Mouse (Mus musculus) C2C12 (cell line): ENCODE measurements at regions not wholly inside any gene's neighbourhood (a gene's known extent, or its start where the extent isn't known, plus 50 kb on each side); places are given as distances from the start of the nearest gene placed in this dataset.

Source experiments
- CEBPB ChIP-seq: IDR thresholded peaks from one replicate; pipeline ENCODE4 v1.6.1; 2011; ENCODE audit warnings: low read depth, mild to moderate bottlenecking, control low read depth, moderate library complexity
- CTCF ChIP-seq: IDR thresholded peaks from one replicate; pipeline ENCODE4 v1.5.1; 2011; ENCODE audit not compliant: control insufficient read depth, insufficient read depth, insufficient read length
- MAX ChIP-seq: IDR thresholded peaks from one replicate; pipeline ENCODE4 v1.6.1; 2011; ENCODE audit warnings: mild to moderate bottlenecking, control low read depth
- MYOD1 ChIP-seq: IDR thresholded peaks from one replicate; pipeline ENCODE4 v1.6.1; 2011; ENCODE audit warnings: low read depth; ENCODE audit not compliant: control insufficient read depth, insufficient read length
- USF1 ChIP-seq: IDR thresholded peaks from one replicate; pipeline ENCODE4 v1.6.1; 2011; ENCODE audit warnings: low read depth, mild to moderate bottlenecking, control low read depth, moderate library complexity

GRCm38 (mm10) chr6:51043970-51044369, 388.5 kb upstream of the Nfe2l3 start:
- TF ChIP-seq CTCF (no peak), MYOD1 (no peak), CEBPB (no peak), MAX (no peak), USF1 (no peak)
